Mouse (Mus musculus) ES-Bruce4 (cell line): Measurements from ENCODE around the gene Timeless. TPM values are rescaled to one million over a fixed set of nuclear protein-coding genes. Genes with fewer than 3 reads are reported as not detected.

Experiments used
- H3K27ac ChIP-seq: 2 replicates; pipeline ENCODE4 v1.5.1; 2012; ENCODE audit warnings: low read length, inconsistent platforms; ENCODE audit not compliant: insufficient read depth
- H3K27me3 ChIP-seq: 2 replicates; pipeline ENCODE4 v1.6.1; 2012; ENCODE audit warnings: mild to moderate bottlenecking, low read length, inconsistent platforms; ENCODE audit not compliant: control insufficient read depth, poor library complexity, insufficient read depth, severe bottlenecking
- H3K36me3 ChIP-seq: 2 replicates; pipeline ENCODE4 v1.6.1; 2012; ENCODE audit warnings: inconsistent platforms, mild to moderate bottlenecking, low read length, moderate library complexity; ENCODE audit not compliant: control insufficient read depth, poor library complexity, insufficient read depth, severe bottlenecking
- H3K4me1 ChIP-seq: one replicate; pipeline ENCODE4 v1.8.1; 2011; ENCODE audit warnings: low read length; ENCODE audit not compliant: control insufficient read depth, insufficient read depth
- H3K4me3 ChIP-seq: 2 replicates; pipeline ENCODE4 v1.5.1; 2011; ENCODE audit warnings: low read depth, mild to moderate bottlenecking, low read length
- H3K9ac ChIP-seq: 2 replicates; pipeline ENCODE4 v1.6.1; 2012; ENCODE audit warnings: low read depth, mild to moderate bottlenecking, inconsistent platforms; ENCODE audit not compliant: poor library complexity, severe bottlenecking
- H3K9me3 ChIP-seq: replicated peaks from 2 replicates; pipeline ENCODE4 v1.6.1; 2012; ENCODE audit warnings: mild to moderate bottlenecking, low read length, inconsistent platforms; ENCODE audit not compliant: control insufficient read depth, poor library complexity, insufficient read depth, severe bottlenecking
- CTCF ChIP-seq: IDR thresholded peaks from one replicate; pipeline ENCODE4 v1.8.1; 2011; ENCODE audit warnings: low read depth, low read length
- EP300 ChIP-seq: IDR thresholded peaks from 2 replicates; pipeline ENCODE4 v1.6.1; 2011; ENCODE audit warnings: low read depth, low read length; ENCODE audit not compliant: insufficient read depth
- POLR2A ChIP-seq: IDR thresholded peaks from one replicate; pipeline ENCODE4 v1.8.1; 2011; ENCODE audit warnings: low read length; ENCODE audit not compliant: insufficient read depth
- polyA plus RNA-seq: library from polyadenylated mRNA; stranded (reverse); fragments of >200 nt; gene quantifications from 2 replicates; pipeline ENCODE4 v1.2.4, GENCODE M21; 2011; ENCODE audit warnings: low read depth; ENCODE audit not compliant: missing spikeins, insufficient read depth, insufficient read length

Timeless gene
- polyA plus RNA-seq, 1 experiment: 64.1 TPM

- H3K4me1 ChIP-seq: no peaks in the 10 kb centered on the region
- H3K9me3 ChIP-seq: no peaks in the 10 kb centered on the region
- TF ChIP-seq CTCF (no peak), EP300 (no peak), POLR2A (no peak)
- H3K36me3 ChIP-seq: no peaks in the 10 kb centered on the region
- no peaks in the 10 kb centered on the region for H3K27me3 ChIP-seq
- no peak overlapping the region for H3K9ac ChIP-seq
- H3K4me3 ChIP-seq: no peak overlapping the region
- H3K27ac ChIP-seq: no peak overlapping the region
Measured at GRCm38 (mm10) chr10:128225064-128225463, 6.8 kb upstream of the Timeless start.

- H3K27me3 ChIP-seq: no peaks in the 10 kb centered on the region
- H3K9me3 ChIP-seq: no peaks in the 10 kb centered on the region
- H3K27ac ChIP-seq: no peak within 1 kb of the TSS
- no peak for TF ChIP-seq EP300
- H3K4me1 ChIP-seq: no peaks in the 10 kb centered on the region
- H3K9ac ChIP-seq: no peak within 1 kb of the TSS
- H3K4me3 ChIP-seq: peak within 1 kb of the TSS; percentile 16
- no peaks in the 10 kb centered on the region for H3K36me3 ChIP-seq
Measured at GRCm38 (mm10) chr10:128225538-128225937, 6.3 kb upstream of the Timeless start, which contains the start of gene Mip. Mip (plus strand) TSS chr10:128225838.

GRCm38 (mm10) chr10:128227592-128227991, 4.3 kb upstream of the Timeless start:
- Histone ChIP-seq H3K27me3 (no peaks in the 10 kb centered on the region), H3K9me3 (no peaks in the 10 kb centered on the region), H3K4me3 (no peak overlapping the region), H3K9ac (no peak overlapping the region), H3K4me1 (no peaks in the 10 kb centered on the region), H3K27ac (no peak overlapping the region), H3K36me3 (no peaks in the 10 kb centered on the region)
- TF ChIP-seq POLR2A: no peak
- no peak for TF ChIP-seq EP300
- no peak for TF ChIP-seq CTCF

GRCm38 (mm10) chr10:128228009-128228408, 3.9 kb upstream of the Timeless start:
- Histone ChIP-seq H3K36me3 (no peaks in the 10 kb centered on the region), H3K9ac (no peak overlapping the region), H3K27ac (no peak overlapping the region), H3K9me3 (no peaks in the 10 kb centered on the region), H3K4me1 (no peaks in the 10 kb centered on the region), H3K27me3 (no peaks in the 10 kb centered on the region), H3K4me3 (no peak overlapping the region)
- TF ChIP-seq CTCF: no peak

- H3K27ac ChIP-seq: peak overlapping the region; percentile 28; the same call in 1 of the 2 replicates
- H3K4me1 ChIP-seq: no peaks in the 10 kb centered on the region
- H3K4me3 ChIP-seq: no peak overlapping the region
- H3K9me3 ChIP-seq: no peaks in the 10 kb centered on the region
- H3K27me3 ChIP-seq: no peaks in the 10 kb centered on the region
- no peak for TF ChIP-seq POLR2A
- TF ChIP-seq CTCF: no peak
- no peak for TF ChIP-seq EP300
- peaks cover 10% of the 10 kb centered on the region; the same call in 1 of the 2 replicates for H3K36me3 ChIP-seq
- peak overlapping the region; percentile 98 for H3K9ac ChIP-seq
Measured at GRCm38 (mm10) chr10:128230582-128230981, 1.3 kb upstream of the Timeless start.

GRCm38 (mm10) chr10:128231146-128231545, 719 bp upstream of the Timeless start:
- Histone ChIP-seq H3K36me3 (peaks cover 10% of the 10 kb centered on the region; the same call in 1 of the 2 replicates), H3K27ac (peak overlapping the region; percentile 49; the same call in 1 of the 2 replicates), H3K4me3 (peak overlapping the region; percentile 34), H3K9me3 (no peaks in the 10 kb centered on the region), H3K27me3 (no peaks in the 10 kb centered on the region), H3K4me1 (no peaks in the 10 kb centered on the region), H3K9ac (peak overlapping the region; percentile 98)
- TF ChIP-seq EP300: no peak
- no peak for TF ChIP-seq POLR2A
- no peak for TF ChIP-seq CTCF
